Mouse (Mus musculus) liver, embryonic 13.5 days (tissue): ENCODE data around the gene Agap1. TPM values are rescaled to one million over a fixed set of nuclear protein-coding genes. Genes with fewer than 3 reads are reported as not detected.

Source experiments
- ATAC-seq: fragments of 200-750 bp; cut with Nextera tagmentation; 2 replicates; pipeline ENCODE4 v1.8.0; 2017; ENCODE audit warnings: low read depth, mild to moderate bottlenecking, moderate number of reproducible peaks, moderate library complexity
- DNase-seq: peaks from one replicate; pipeline ENCODE4 v3.0.0; 2022
- H3K27ac ChIP-seq: fragments of 300-500 bp; sonication (generic); 2 replicates; pipeline ENCODE4 v1.5.1; 2015; ENCODE audit warnings: moderate library complexity, mild to moderate bottlenecking, inconsistent platforms
- H3K27me3 ChIP-seq: fragments of 300-500 bp; sonication (generic); 2 replicates; pipeline ENCODE4 v1.6.1; 2015; ENCODE audit warnings: mild to moderate bottlenecking, inconsistent platforms
- H3K36me3 ChIP-seq: fragments of 300-500 bp; sonication (generic); 2 replicates; pipeline ENCODE4 v1.6.1; 2015; ENCODE audit warnings: mild to moderate bottlenecking, inconsistent platforms
- H3K4me1 ChIP-seq: fragments of 300-500 bp; sonication (generic); replicated peaks from 2 replicates; pipeline ENCODE4 v1.6.1; 2015; ENCODE audit warnings: inconsistent platforms
- H3K4me2 ChIP-seq: fragments of 300-500 bp; sonication (generic); 2 replicates; pipeline ENCODE4 v1.6.1; 2015; ENCODE audit warnings: inconsistent platforms, mild to moderate bottlenecking, moderate library complexity
- H3K4me3 ChIP-seq: fragments of 300-500 bp; sonication (generic); replicated peaks from 2 replicates; pipeline ENCODE4 v1.5.1; 2015; ENCODE audit warnings: mild to moderate bottlenecking, inconsistent platforms
- H3K9ac ChIP-seq: fragments of 300-500 bp; sonication (generic); 2 replicates; pipeline ENCODE4 v1.6.1; 2015; ENCODE audit warnings: mild to moderate bottlenecking, inconsistent platforms
- H3K9me3 ChIP-seq: fragments of 300-500 bp; sonication (generic); replicated peaks from 2 replicates; pipeline ENCODE4 v1.6.1; 2016; ENCODE audit warnings: inconsistent platforms
- WGBS: fragments of 180-500 bp; shearing (Covaris S2); methylation state at CpG from one replicate; pipeline ENCODE4 v1.1.7; 2015; ENCODE audit not compliant: insufficient replicate concordance; 5-methylcytosine and 5-hydroxymethylcytosine counted together
- polyA plus RNA-seq: library from polyadenylated mRNA; unstranded; fragments of >200 nt; fragmentation: Nextera tagmentation; extraction: Ambion mirVana; gene quantifications from 2 replicates; pipeline ENCODE4 v1.2.1, GENCODE M21; 2015

Agap1 gene
- polyA plus RNA-seq, 1 experiment from 2014 or later: 1.2 TPM

DNA sequence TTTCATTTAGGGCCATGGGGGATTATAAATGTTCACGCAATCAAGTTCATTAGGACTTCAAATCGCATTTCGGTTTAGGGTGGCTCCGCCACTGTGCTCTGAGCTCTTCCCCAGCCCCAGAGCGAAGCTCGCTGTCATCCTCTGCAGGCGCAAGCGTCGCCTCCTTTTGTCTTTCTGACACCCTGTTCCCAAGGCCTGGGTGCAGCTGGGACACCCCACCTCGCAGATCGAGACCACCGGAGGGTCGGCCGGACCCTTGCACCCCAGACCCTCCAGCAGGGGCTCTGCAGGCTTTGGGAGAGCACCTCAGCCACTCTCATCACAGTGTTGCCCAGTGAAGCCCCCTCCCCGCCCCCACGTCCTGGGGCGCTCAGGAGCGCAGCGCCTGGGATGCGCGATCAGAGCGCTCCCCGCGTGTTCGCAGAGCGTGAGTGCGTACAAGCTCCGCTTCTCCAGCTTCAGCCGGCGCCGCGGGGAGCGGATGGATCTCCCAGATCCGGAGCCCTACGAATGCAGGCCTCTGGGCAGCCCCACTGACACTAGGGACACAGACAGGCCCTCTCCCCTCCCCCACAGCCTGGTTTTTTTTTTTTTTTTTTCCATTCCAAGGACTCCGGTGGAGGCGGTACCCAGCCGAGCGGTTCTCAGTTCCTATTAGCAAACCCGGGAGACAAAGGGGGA lies 487.2 kb downstream of the Agap1 start:
- peaks cover 8% of the 10 kb centered on the region for H3K4me1 ChIP-seq
- DNase-seq: no peak
- no peak overlapping the region for H3K27ac ChIP-seq
- no peak overlapping the region for H3K9ac ChIP-seq
- no peaks in the 10 kb centered on the region for H3K36me3 ChIP-seq
- H3K4me2 ChIP-seq: peak overlapping the region; percentile 41; the same call in 1 of the 2 replicates
- H3K27me3 ChIP-seq: peaks cover 87% of the 10 kb centered on the region
- peak overlapping the region; percentile 24 for H3K4me3 ChIP-seq
- WGBS: under 1% methylated on average over 40 of the region's 40 CpGs
- H3K9me3 ChIP-seq: no peaks in the 10 kb centered on the region
- no peak for ATAC-seq

DNA sequence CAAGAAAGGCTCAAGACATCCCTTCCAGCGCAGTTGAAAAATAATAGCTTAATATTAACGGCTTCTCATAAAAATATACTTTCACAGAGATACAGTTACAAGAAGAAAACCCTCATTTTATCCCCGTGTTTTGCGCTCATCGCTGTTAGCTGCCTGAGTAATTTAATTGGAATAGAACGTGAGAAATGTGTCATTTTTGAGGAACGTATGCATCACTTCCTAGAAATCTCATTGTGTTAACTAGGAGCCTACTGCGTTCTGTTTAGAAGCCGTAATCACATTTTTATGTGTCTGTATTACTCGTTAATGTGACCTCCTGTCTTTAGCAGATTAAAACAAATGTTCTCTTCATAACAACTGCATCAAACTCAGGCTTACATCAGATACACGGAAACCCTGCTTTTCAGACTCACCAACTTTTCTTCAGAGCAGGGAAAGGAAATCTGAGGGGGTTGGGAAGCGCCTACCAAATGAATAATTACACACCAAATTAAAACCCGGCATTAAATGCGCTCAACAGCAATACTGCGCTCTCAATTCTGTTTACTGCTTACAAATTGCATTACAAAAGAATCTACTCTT lies 487.9 kb downstream of the Agap1 start:
- H3K4me2 ChIP-seq: 0 out of 2 replicates have a peak overlapping the region, but pooled peaks have one; percentile 41
- WGBS: 7% methylated on average over 15 of the region's 15 CpGs
- 0 out of 2 replicates have a peak overlapping the region, but pooled peaks have one; percentile 24 for H3K4me3 ChIP-seq

DNA sequence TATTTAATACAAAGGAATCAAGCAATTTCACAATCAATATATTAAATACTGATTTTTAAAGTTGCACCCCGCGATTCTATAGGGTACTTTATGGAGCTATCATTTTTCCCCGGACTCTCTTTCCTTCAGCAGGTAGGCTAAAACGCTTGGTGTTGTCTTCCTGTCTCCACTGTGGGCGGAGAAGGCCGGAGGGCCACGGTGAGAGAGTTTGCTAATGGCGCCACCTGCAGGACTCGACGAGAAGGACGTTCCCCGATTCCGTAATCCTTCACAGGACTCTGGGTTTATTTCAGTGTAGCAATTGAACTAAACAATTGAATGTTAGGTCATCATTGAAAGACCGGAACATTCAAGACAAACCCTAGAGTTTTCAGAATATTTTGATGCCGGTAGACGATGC lies 488.6 kb downstream of the Agap1 start:
- Histone ChIP-seq H3K27me3 (peaks cover 82% of the 10 kb centered on the region), H3K36me3 (no peaks in the 10 kb centered on the region), H3K4me2 (no peak overlapping the region), H3K9me3 (no peaks in the 10 kb centered on the region), H3K9ac (no peak overlapping the region), H3K4me1 (peaks cover 8% of the 10 kb centered on the region), H3K4me3 (no peak overlapping the region), H3K27ac (no peak overlapping the region)
- WGBS: 3% methylated on average over 16 of the region's 16 CpGs
- ATAC-seq (no peak), DNase-seq (peak; percentile 25)

More for the DNA sequence above, 487.9 kb downstream of the Agap1 start:
- H3K4me1 ChIP-seq: peaks cover 8% of the 10 kb centered on the region
- H3K36me3 ChIP-seq: no peaks in the 10 kb centered on the region
- ATAC-seq (no peak), DNase-seq (no peak)
- no peak overlapping the region for H3K27ac ChIP-seq
- no peak overlapping the region for H3K9ac ChIP-seq
- H3K27me3 ChIP-seq: peaks cover 85% of the 10 kb centered on the region
- no peaks in the 10 kb centered on the region for H3K9me3 ChIP-seq
